In the genomic region with DNA sequence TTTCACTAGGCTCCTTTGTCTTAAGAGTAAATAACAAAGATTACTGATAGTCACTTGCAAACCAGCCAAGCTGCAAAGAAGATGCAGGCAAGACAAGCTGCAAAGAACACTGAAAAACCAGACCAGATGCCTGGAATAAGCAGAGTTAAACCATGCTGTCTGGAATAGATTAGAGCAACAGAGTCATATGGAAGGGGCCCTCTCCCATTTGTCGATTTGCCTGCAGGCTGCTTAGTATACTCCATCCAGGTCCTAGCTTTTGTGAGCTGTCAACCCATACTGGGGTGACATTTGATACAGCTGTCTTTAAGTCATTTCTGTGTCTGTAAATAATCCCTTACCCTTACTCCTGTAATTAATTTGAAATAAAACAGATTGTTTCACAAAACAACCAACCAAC, we compare ENCODE assay signal across 28 mouse cellular contexts.
DNase-seq lines count a peak whose midpoint lies in the region; ATAC-seq lines count a peak whose summit lies in the region.
"Had no signal": no experiment of that assay in that cellular context is flagged by ENCODE, and none has a peak within 500 bp of the region (broad histone marks: within the 10 kb centered on the region; RNA-seq: fewer than 3 reads in every experiment).

No protein-coding gene starts in this region.

- peak; percentile 4 for DNase-seq in embryo, embryonic 11.5 days (ENCODE audit: low read depth, low spot score)
- peak; percentile 33 for DNase-seq in limb, embryonic 10.5 days (ENCODE audit: low spot score)
- DNase-seq in mesoderm, embryonic 11.5 days (ENCODE audit: low read depth, low spot score) = peak; percentile 3
- DNase-seq in left cerebral cortex, adult 18-20 months (ENCODE audit: low spot score in 2 of 2) = no peak
- DNase-seq in layer of hippocampus, postnatal 10 days (ENCODE audit: low spot score in 2 of 2) = no peak
- no peak for DNase-seq in hindbrain, embryonic 14.5 days (ENCODE audit: low spot score)
- DNase-seq: adrenal gland, adult 8-10 months; cerebellum, adult 2 months; cerebellum, postnatal 14 days; gastrocnemius, postnatal 14 days; heart, postnatal 14 days; kidney, adult 8-10 months; layer of hippocampus, adult 9-11 months; liver, postnatal 0 days; midbrain, embryonic 14.5 days had no signal

- H3K9me3 ChIP-seq in embryonic facial prominence, embryonic 13.5 days = no peaks in the 10 kb centered on the region
- H3K9me3 ChIP-seq in limb, embryonic 10.5 days (replicated peaks) = no peaks in the 10 kb centered on the region
- H3K9me3 ChIP-seq in hindbrain, embryonic 14.5 days (ENCODE audit: control insufficient read depth, low read length) = no peaks in the 10 kb centered on the region
- H3K9me3 ChIP-seq: forebrain, embryonic 13.5 days; hindbrain, embryonic 10.5 days; stomach, embryonic 15.5 days had no signal

- no peak overlapping the region for H3K4me3 ChIP-seq in embryonic facial prominence, embryonic 13.5 days
- H3K4me3 ChIP-seq in limb, embryonic 10.5 days = no peak overlapping the region
- no peak overlapping the region for H3K4me3 ChIP-seq in hindbrain, embryonic 14.5 days (replicated peaks; ENCODE audit: low read length)
- H3K4me3 ChIP-seq: forebrain, embryonic 13.5 days; hindbrain, embryonic 10.5 days; left cerebral cortex, adult 2 months; stomach, embryonic 15.5 days had no signal

- H3K4me1 ChIP-seq in embryonic facial prominence, embryonic 13.5 days = no peaks in the 10 kb centered on the region
- 0 out of 2 replicates have a peak, but pooled peaks cover 6% of the 10 kb centered on the region for H3K4me1 ChIP-seq in limb, embryonic 10.5 days
- H3K4me1 ChIP-seq in hindbrain, embryonic 14.5 days (replicated peaks; ENCODE audit: control insufficient read depth, insufficient read depth, low read length) = no peaks in the 10 kb centered on the region
- H3K4me1 ChIP-seq: forebrain, embryonic 13.5 days; hindbrain, embryonic 10.5 days; stomach, embryonic 15.5 days had no signal

- no peak overlapping the region for H3K4me2 ChIP-seq in embryonic facial prominence, embryonic 13.5 days
- no peak overlapping the region for H3K4me2 ChIP-seq in hindbrain, embryonic 14.5 days (replicated peaks)
- H3K4me2 ChIP-seq: forebrain, embryonic 13.5 days; liver, embryonic 11.5 days; stomach, embryonic 15.5 days had no signal

- 9% methylated on average over 1 of the region's 1 CpGs for WGBS in embryonic facial prominence, embryonic 13.5 days
- WGBS in limb, embryonic 10.5 days = 7% methylated on average over 1 of the region's 1 CpGs
- WGBS in hindbrain, embryonic 14.5 days = 74% methylated on average over 1 of the region's 1 CpGs

- H3K36me3 ChIP-seq in embryonic facial prominence, embryonic 13.5 days = no peaks in the 10 kb centered on the region
- no peaks in the 10 kb centered on the region for H3K36me3 ChIP-seq in limb, embryonic 10.5 days
- H3K36me3 ChIP-seq in hindbrain, embryonic 14.5 days (replicated peaks; ENCODE audit: control insufficient read depth, insufficient read depth) = no peaks in the 10 kb centered on the region
- H3K36me3 ChIP-seq: hindbrain, embryonic 10.5 days; stomach, embryonic 15.5 days had no signal

- ATAC-seq in embryonic facial prominence, embryonic 13.5 days (ENCODE audit: insufficient number of reproducible peaks, insufficient read depth, low FRiP score, low TSS enrichment, low read depth) = peak; percentile 78
- ATAC-seq in hindbrain, embryonic 14.5 days (ENCODE audit: low FRiP score) = no peak
- ATAC-seq: activated CD4-positive, CD25-positive, alpha-beta regulatory T cell, adult 4 months; CD4-positive, CD25-positive, alpha-beta regulatory T cell, adult 4 months; forebrain, embryonic 13.5 days; hindbrain, embryonic 16.5 days; intestine, embryonic 16.5 days; liver, postnatal 0 days; lung, postnatal 0 days had no signal

- no peak overlapping the region for H3K9ac ChIP-seq in embryonic facial prominence, embryonic 13.5 days
- H3K9ac ChIP-seq in hindbrain, embryonic 14.5 days = no peak overlapping the region
- H3K9ac ChIP-seq: forebrain, embryonic 13.5 days; liver, postnatal 0 days; stomach, embryonic 15.5 days had no signal

- peak overlapping the region; percentile 24 for H3K27ac ChIP-seq in embryonic facial prominence, embryonic 13.5 days
- H3K27ac ChIP-seq in limb, embryonic 10.5 days = no peak overlapping the region
- no peak overlapping the region for H3K27ac ChIP-seq in hindbrain, embryonic 14.5 days
- H3K27ac ChIP-seq: forebrain, embryonic 13.5 days; hindbrain, embryonic 10.5 days; kidney, postnatal 0 days; left cerebral cortex, adult 2 months; macrophage; stomach, embryonic 15.5 days had no signal

- no peaks in the 10 kb centered on the region for H3K27me3 ChIP-seq in embryonic facial prominence, embryonic 13.5 days
- H3K27me3 ChIP-seq in limb, embryonic 10.5 days (ENCODE audit: low read depth, poor library complexity, severe bottlenecking) = no peaks in the 10 kb centered on the region
- no peaks in the 10 kb centered on the region for H3K27me3 ChIP-seq in hindbrain, embryonic 14.5 days (ENCODE audit: control insufficient read depth, insufficient read depth, low read length)
- H3K27me3 ChIP-seq: forebrain, embryonic 13.5 days; stomach, embryonic 15.5 days had no signal

Comparison
In these comparisons a context has a peak if more than half of its experiments do, and no peak if none do; other contexts are left out.
1. DNase-seq: peak in embryo, embryonic 11.5 days (single experiment), limb, embryonic 10.5 days (single experiment) and mesoderm, embryonic 11.5 days (single experiment); none in left cerebral cortex, adult 18-20 months (0 of 2), layer of hippocampus, postnatal 10 days (0 of 2) and hindbrain, embryonic 14.5 days (single experiment).